Mouse (Mus musculus) lung, embryonic 14.5 days (tissue): ENCODE measurements around the gene Zfp760. TPM values are rescaled to one million over a fixed set of nuclear protein-coding genes. Genes with fewer than 3 reads are reported as not detected.
A peak's percentile ranks its signal among the peaks of the same experiment; 100 is the strongest.
"Not testable (repeated sequence)": the region's sequence is repeated elsewhere in the genome, so short reads cannot be mapped to it uniquely, and the experiment has no call there.

ENCODE experiments used
- ATAC-seq: fragments of 200-750 bp; cut with Nextera tagmentation; 2 replicates; pipeline ENCODE4 v1.8.0; 2017; ENCODE audit warnings: mild to moderate bottlenecking, moderate TSS enrichment, moderate library complexity; ENCODE audit not compliant: insufficient read depth
- DNase-seq: peaks from one replicate; pipeline ENCODE4 v3.0.0-alpha.2; 2015
- H3K27ac ChIP-seq: fragments of 300-500 bp; sonication (generic); 2 replicates; pipeline ENCODE4 v1.5.1; 2014; ENCODE audit warnings: low read depth, mild to moderate bottlenecking, moderate library complexity
- H3K27me3 ChIP-seq: fragments of 300-500 bp; sonication (generic); 2 replicates; pipeline ENCODE4 v1.6.1; 2014; ENCODE audit warnings: low read length, control low read depth; ENCODE audit not compliant: insufficient read depth
- H3K36me3 ChIP-seq: fragments of 300-500 bp; sonication (generic); 2 replicates; pipeline ENCODE4 v1.6.1; 2014; ENCODE audit warnings: control low read depth; ENCODE audit not compliant: insufficient read depth
- H3K4me1 ChIP-seq: fragments of 300-500 bp; sonication (generic); 2 replicates; pipeline ENCODE4 v1.6.1; 2014; ENCODE audit warnings: antibody characterized with exemption, control low read depth; ENCODE audit not compliant: insufficient read depth
- H3K4me2 ChIP-seq: fragments of 300-500 bp; sonication (generic); 2 replicates; pipeline ENCODE4 v1.6.1; 2014; ENCODE audit warnings: mild to moderate bottlenecking
- H3K4me3 ChIP-seq: fragments of 300-500 bp; sonication (generic); 2 replicates; pipeline ENCODE4 v1.5.1; 2014; ENCODE audit warnings: low read depth, low read length
- H3K9ac ChIP-seq: fragments of 300-500 bp; sonication (generic); 2 replicates; pipeline ENCODE4 v1.6.1; 2014
- H3K9me3 ChIP-seq: fragments of 300-500 bp; sonication (generic); 2 replicates; pipeline ENCODE4 v1.6.1; 2016; ENCODE audit warnings: low read depth, low read length, control low read depth
- CTCF ChIP-seq: IDR thresholded peaks from 2 replicates; pipeline ENCODE4 v1.5.1; 2016; ENCODE audit warnings: antibody characterized with exemption, low read depth
- WGBS: fragments of 180-500 bp; shearing (Covaris S2); extraction: QIAGEN DNeasy Blood & Tissue Kit; methylation state at CpG from one replicate; pipeline ENCODE4 v1.1.7; 2014; 5-methylcytosine and 5-hydroxymethylcytosine counted together
- polyA plus RNA-seq: library from polyadenylated mRNA; unstranded; fragments of >200 nt; fragmentation: Nextera tagmentation; extraction: Ambion mirVana; gene quantifications from 2 replicates; pipeline ENCODE4 v1.2.1, GENCODE M21; 2014

The Zfp760 gene
- 15.3 and 16.8 TPM in 2 replicates for polyA plus RNA-seq

- Histone ChIP-seq H3K4me1 (0 out of 2 replicates have a peak, but pooled peaks cover 4% of the 10 kb centered on the region), H3K9me3 (no peaks in the 10 kb centered on the region), H3K36me3 (peaks cover 7% of the 10 kb centered on the region; the same call in 1 of the 2 replicates), H3K9ac (peak within 1 kb of the TSS; percentile 72), H3K4me2 (peak within 1 kb of the TSS; percentile 73), H3K27ac (peak within 1 kb of the TSS; percentile 97), H3K27me3 (no peaks in the 10 kb centered on the region), H3K4me3 (peak within 1 kb of the TSS; percentile 52)
- no peak for TF ChIP-seq CTCF
- peak; percentile 97 for DNase-seq
- ATAC-seq, result peak; percentile 99
- 4% methylated on average over 26 of the region's 26 CpGs for WGBS
Measured at GRCm38 (mm10) chr17:21707343-21707996, at the start of gene Zfp760. Gene Zfp760 (plus strand): TSS chr17:21707741.

- not testable (repeated sequence) for H3K9me3 ChIP-seq, H3K36me3 ChIP-seq, H3K4me2 ChIP-seq, ATAC-seq, H3K27ac ChIP-seq, DNase-seq, H3K4me1 ChIP-seq, H3K27me3 ChIP-seq, H3K9ac ChIP-seq, H3K4me3 ChIP-seq
- 20% methylated on average over 1 of the region's 1 CpGs for WGBS
Measured at GRCm38 (mm10) chr17:21678826-21679225, 28.7 kb upstream of the Zfp760 start.

GRCm38 (mm10) chr17:21679273-21680018, 28.1 kb upstream of the Zfp760 start:
- Histone ChIP-seq H3K27me3 (no peaks in the 10 kb centered on the region), H3K9ac (peak overlapping the region; percentile 36), H3K9me3 (no peaks in the 10 kb centered on the region), H3K4me2 (peak overlapping the region; percentile 52), H3K4me3 (peak overlapping the region; percentile 44), H3K27ac (peak overlapping the region; percentile 44), H3K36me3 (no peaks in the 10 kb centered on the region), H3K4me1 (no peaks in the 10 kb centered on the region)
- WGBS, result 2% methylated on average over 9 of the region's 9 CpGs
- DNase-seq (peak; percentile 89), ATAC-seq (peak; percentile 100)
- TF ChIP-seq CTCF, result peak; percentile 66

GRCm38 (mm10) chr17:21680019-21680376, 27.5 kb upstream of the Zfp760 start:
- peak; percentile 90 for ATAC-seq
- DNase-seq, H3K27ac ChIP-seq, H3K27me3 ChIP-seq, H3K36me3 ChIP-seq, H3K4me1 ChIP-seq, H3K9me3 ChIP-seq: not testable (repeated sequence)
- peak overlapping the region; percentile 44 for H3K4me3 ChIP-seq
- peak overlapping the region; percentile 36 for H3K9ac ChIP-seq
- peak overlapping the region; percentile 52 for H3K4me2 ChIP-seq
- 0% methylated on average over 10 of the region's 10 CpGs for WGBS

GRCm38 (mm10) chr17:21691560-21691959, 16.0 kb upstream of the Zfp760 start, which contains the start of gene Gm10226:
Gene Gm10226 (plus strand): TSS chr17:21691860.
- no peak for DNase-seq
- no peak for TF ChIP-seq CTCF
- Histone ChIP-seq H3K4me1 (no peaks in the 10 kb centered on the region), H3K4me3 (no peak within 1 kb of the TSS), H3K36me3 (0 out of 2 replicates have a peak, but pooled peaks cover 3% of the 10 kb centered on the region), H3K27ac (no peak within 1 kb of the TSS), H3K9me3 (no peaks in the 10 kb centered on the region), H3K4me2 (no peak within 1 kb of the TSS), H3K9ac (no peak within 1 kb of the TSS), H3K27me3 (no peaks in the 10 kb centered on the region)
- whole genome bisulfite sequencing, result 85% methylated on average over 3 of the region's 3 CpGs
- no peak for ATAC-seq

- Histone ChIP-seq H3K4me1 (no peaks in the 10 kb centered on the region), H3K36me3 (0 out of 2 replicates have a peak, but pooled peaks cover 3% of the 10 kb centered on the region), H3K4me3 (no peak overlapping the region), H3K4me2 (no peak overlapping the region), H3K27me3 (no peaks in the 10 kb centered on the region), H3K9ac (no peak overlapping the region), H3K27ac (no peak overlapping the region), H3K9me3 (no peaks in the 10 kb centered on the region)
- DNase-seq, result no peak
- no peak for ATAC-seq
- no peak for TF ChIP-seq CTCF
- 74% methylated on average over 3 of the region's 3 CpGs for WGBS
Measured at GRCm38 (mm10) chr17:21693342-21693741, 14.2 kb upstream of the Zfp760 start.

- no peak for ATAC-seq
- no peaks in the 10 kb centered on the region for H3K36me3 ChIP-seq
- H3K4me3 ChIP-seq, result no peak overlapping the region
- no peaks in the 10 kb centered on the region for H3K9me3 ChIP-seq
- H3K4me2 ChIP-seq, result no peak overlapping the region
- no peak overlapping the region for H3K9ac ChIP-seq
- no peak overlapping the region for H3K27ac ChIP-seq
- no peak for DNase-seq
- H3K27me3 ChIP-seq, result no peaks in the 10 kb centered on the region
- TF ChIP-seq CTCF, result no peak
- no peaks in the 10 kb centered on the region for H3K4me1 ChIP-seq
Measured at GRCm38 (mm10) chr17:21696073-21696472, 11.5 kb upstream of the Zfp760 start.
